In the genomic region with DNA sequence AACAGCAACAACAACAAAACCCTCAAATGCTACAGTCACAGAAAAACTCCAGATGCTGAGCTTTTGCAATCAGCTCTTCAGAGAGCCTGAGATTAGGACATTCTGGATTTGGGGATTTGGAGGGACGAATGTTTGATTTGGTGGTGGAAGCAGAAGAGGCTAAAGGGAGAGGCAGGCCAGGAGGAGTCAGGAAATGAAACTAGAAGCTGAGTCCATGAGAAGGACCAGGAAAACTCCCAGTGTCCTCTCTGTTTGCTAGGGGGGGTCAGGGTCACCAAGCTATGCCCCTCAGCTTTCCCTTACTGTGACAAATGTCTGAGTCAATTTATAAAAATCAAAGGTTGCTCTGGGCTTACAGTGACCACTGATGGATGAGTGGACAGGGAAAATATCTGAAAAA, we compare ENCODE assay signal across 28 mouse cellular contexts. TPM values are rescaled to one million over a fixed set of nuclear protein-coding genes. Genes with fewer than 3 reads are reported as not detected.
"Had no signal": no experiment of that assay in that cellular context is flagged by ENCODE, and none has a peak within 500 bp of the region (broad histone marks: within the 10 kb centered on the region; RNA-seq: fewer than 3 reads in every experiment).

No protein-coding gene starts in this region.

- H3K36me3 ChIP-seq: heart, embryonic 13.5 days; heart, embryonic 15.5 days; hindbrain, embryonic 10.5 days; hindbrain, embryonic 12.5 days; intestine, embryonic 15.5 days; limb, embryonic 10.5 days; limb, embryonic 12.5 days; liver, embryonic 12.5 days had no signal

- H3K4me2 ChIP-seq: heart, embryonic 11.5 days; heart, embryonic 13.5 days; heart, embryonic 15.5 days; hindbrain, embryonic 12.5 days; hindbrain, embryonic 14.5 days; intestine, embryonic 15.5 days; limb, embryonic 12.5 days; liver, embryonic 12.5 days had no signal

- H3K27ac ChIP-seq: gastrocnemius, adult 2 months; heart, adult 2 months; heart, embryonic 13.5 days; heart, embryonic 15.5 days; hindbrain, embryonic 10.5 days; hindbrain, embryonic 12.5 days; hindbrain, embryonic 14.5 days; intestine, embryonic 15.5 days; layer of hippocampus, adult 2 months; left cerebral cortex, adult 2 months; limb, embryonic 10.5 days; limb, embryonic 12.5 days; liver, embryonic 12.5 days; liver, embryonic 14.5 days had no signal

- H3K9ac ChIP-seq: heart, embryonic 13.5 days; heart, embryonic 15.5 days; hindbrain, embryonic 12.5 days; hindbrain, embryonic 14.5 days; intestine, embryonic 15.5 days; limb, embryonic 12.5 days; liver, embryonic 12.5 days; liver, embryonic 14.5 days had no signal

- ATAC-seq: inflammation-experienced regulatory T-cells, adult 6 months; intestine, embryonic 15.5 days; intestine, postnatal 0 days; liver, embryonic 12.5 days had no signal

- H3K27me3 ChIP-seq: heart, embryonic 13.5 days; heart, embryonic 15.5 days; hindbrain, embryonic 12.5 days; intestine, embryonic 15.5 days; limb, embryonic 12.5 days; liver, embryonic 12.5 days had no signal

- H3K9me3 ChIP-seq: heart, embryonic 13.5 days; heart, embryonic 15.5 days; hindbrain, embryonic 10.5 days; hindbrain, embryonic 12.5 days; intestine, embryonic 15.5 days; limb, embryonic 10.5 days; limb, embryonic 12.5 days; liver, embryonic 12.5 days had no signal

- H3K4me3 ChIP-seq: gastrocnemius, adult 2 months; heart, adult 2 months; heart, embryonic 13.5 days; heart, embryonic 15.5 days; hindbrain, embryonic 10.5 days; hindbrain, embryonic 12.5 days; intestine, embryonic 15.5 days; layer of hippocampus, adult 2 months; left cerebral cortex, adult 2 months; limb, embryonic 10.5 days; limb, embryonic 12.5 days; liver, embryonic 12.5 days had no signal

- DNase-seq: gastrocnemius, adult 2 months; gastrocnemius, postnatal 10 days; gastrocnemius, postnatal 25 days; heart, adult 2 months; heart, postnatal 14 days; heart, postnatal 36 days; kidney, adult 18-20 months; kidney, adult 8-10 months; kidney, postnatal 10 days; kidney, postnatal 25 days; kidney, postnatal 4 days had no signal

- H3K4me1 ChIP-seq: heart, embryonic 13.5 days; heart, embryonic 15.5 days; hindbrain, embryonic 12.5 days; limb, embryonic 12.5 days; liver, embryonic 12.5 days had no signal

RNA-seq across cellular contexts. Expression of a gene that starts 20.1 kb away (rescaled TPM):
- total RNA-seq: granulocyte monocyte progenitor cell, adult 5-6 weeks had no signal
- polyA plus RNA-seq: inflammation-experienced regulatory T-cells, adult 6 months had no signal

RNA-seq across cellular contexts. Expression of a gene that starts 43.9 kb away (rescaled TPM):
- total RNA-seq: granulocyte monocyte progenitor cell, adult 5-6 weeks; heart, adult 2 months; heart, postnatal 14 days; heart, postnatal 36 days had no signal
- polyA plus RNA-seq: heart, embryonic 11.5 days; heart, embryonic 13.5 days; heart, postnatal 0 days; hindbrain, embryonic 10.5 days; hindbrain, embryonic 12.5 days; inflammation-experienced regulatory T-cells, adult 6 months; limb, embryonic 10.5 days had no signal
